Mouse (Mus musculus) midbrain, embryonic 15.5 days (tissue): Measurements from ENCODE around the gene Ift27. TPM values are rescaled to one million over a fixed set of nuclear protein-coding genes. Genes with fewer than 3 reads are reported as not detected.

ENCODE experiments used
- ATAC-seq: fragments of 200-750 bp; cut with Nextera tagmentation; replicated peaks from 2 replicates; pipeline ENCODE4 v1.8.0; 2017; ENCODE audit warnings: moderate TSS enrichment
- H3K27ac ChIP-seq: fragments of 300-500 bp; sonication (generic); 2 replicates; pipeline ENCODE4 v1.5.1; 2015; ENCODE audit warnings: mild to moderate bottlenecking, inconsistent platforms
- H3K27me3 ChIP-seq: fragments of 300-500 bp; sonication (generic); replicated peaks from 2 replicates; pipeline ENCODE4 v1.6.1; 2015; ENCODE audit warnings: inconsistent platforms
- H3K36me3 ChIP-seq: fragments of 300-500 bp; sonication (generic); replicated peaks from 2 replicates; pipeline ENCODE4 v1.6.1; 2015; ENCODE audit warnings: inconsistent platforms
- H3K4me1 ChIP-seq: fragments of 300-500 bp; sonication (generic); 2 replicates; pipeline ENCODE4 v1.6.1; 2015; ENCODE audit warnings: inconsistent platforms
- H3K4me2 ChIP-seq: fragments of 300-500 bp; sonication (generic); 2 replicates; pipeline ENCODE4 v1.6.1; 2015; ENCODE audit warnings: inconsistent platforms, mild to moderate bottlenecking, moderate library complexity
- H3K4me3 ChIP-seq: fragments of 300-500 bp; sonication (generic); 2 replicates; pipeline ENCODE4 v1.5.1; 2015; ENCODE audit warnings: mild to moderate bottlenecking, inconsistent platforms
- H3K9ac ChIP-seq: fragments of 300-500 bp; sonication (generic); 2 replicates; pipeline ENCODE4 v1.6.1; 2015; ENCODE audit warnings: mild to moderate bottlenecking, inconsistent platforms
- H3K9me3 ChIP-seq: fragments of 300-500 bp; sonication (generic); 2 replicates; pipeline ENCODE4 v1.6.1; 2016; ENCODE audit warnings: inconsistent platforms
- WGBS: fragments of 180-500 bp; shearing (Covaris S2); methylation state at CpG from one replicate; pipeline ENCODE4 v1.1.7; 2015; ENCODE audit warnings: mixed read lengths; 5-methylcytosine and 5-hydroxymethylcytosine counted together
- polyA plus RNA-seq: library from polyadenylated mRNA; unstranded; fragments of >200 nt; fragmentation: Nextera tagmentation; extraction: Ambion mirVana; gene quantifications from 2 replicates; pipeline ENCODE4 v1.2.1, GENCODE M21; 2015

Ift27 gene
- 100 and 106 TPM in 2 replicates for polyA plus RNA-seq

DNA sequence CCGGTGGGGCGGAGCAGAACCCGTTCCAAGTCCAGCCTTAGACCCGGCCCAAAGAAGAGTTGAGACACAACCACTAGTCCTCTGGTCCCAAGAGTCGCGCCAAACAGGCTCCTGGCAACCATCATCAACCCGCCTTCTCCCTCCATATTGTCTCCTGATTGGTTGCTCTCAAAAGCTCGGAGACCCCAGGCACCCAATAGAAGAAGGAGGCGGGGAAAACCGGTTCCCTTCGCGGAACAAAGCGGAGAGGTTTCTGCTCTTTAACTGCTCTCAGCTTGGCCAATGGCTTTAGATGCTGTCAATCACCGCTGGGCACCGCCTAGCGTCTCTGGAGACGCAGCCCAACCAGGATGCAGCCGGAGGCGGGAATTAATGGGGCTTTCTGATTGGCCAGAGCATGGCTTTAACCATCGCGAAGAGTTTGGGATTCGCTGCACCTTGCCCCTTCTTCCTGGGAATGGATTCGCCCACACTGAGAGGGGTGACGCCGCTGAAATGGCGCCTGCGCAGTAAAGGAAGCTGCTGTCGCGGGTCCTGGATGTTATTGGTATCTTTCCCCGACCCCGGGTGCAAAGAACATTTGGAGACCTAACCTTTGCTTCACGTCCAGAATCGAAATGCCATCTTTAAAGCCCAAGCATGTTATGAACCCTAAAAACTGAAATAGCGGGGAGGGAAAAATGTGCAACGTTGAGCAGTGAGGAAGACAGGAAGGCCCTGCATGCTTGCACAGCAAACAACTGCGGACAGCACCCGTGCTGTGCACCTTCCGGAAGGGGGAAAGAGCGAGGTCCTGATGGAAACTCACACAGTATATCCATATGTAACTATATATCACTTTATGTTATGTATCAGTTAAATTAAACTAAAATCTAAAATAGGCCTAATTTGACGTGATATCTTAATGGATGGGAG, at the start of gene Ift27:
Gene Ift27, minus strand, starts transcription at position 136 of the 915 bp plus-strand sequence.
- Histone ChIP-seq H3K4me2 (peak within 1 kb of the TSS; percentile 95), H3K27ac (peak within 1 kb of the TSS; percentile 90), H3K36me3 (no peaks in the 10 kb centered on the region), H3K4me1 (peaks cover 32% of the 10 kb centered on the region), H3K27me3 (no peaks in the 10 kb centered on the region), H3K4me3 (peak within 1 kb of the TSS; percentile 63), H3K9me3 (no peaks in the 10 kb centered on the region), H3K9ac (peak within 1 kb of the TSS; percentile 66)
- peak; percentile 95 for ATAC-seq
- WGBS = under 1% methylated on average over 40 of the region's 40 CpGs

DNA sequence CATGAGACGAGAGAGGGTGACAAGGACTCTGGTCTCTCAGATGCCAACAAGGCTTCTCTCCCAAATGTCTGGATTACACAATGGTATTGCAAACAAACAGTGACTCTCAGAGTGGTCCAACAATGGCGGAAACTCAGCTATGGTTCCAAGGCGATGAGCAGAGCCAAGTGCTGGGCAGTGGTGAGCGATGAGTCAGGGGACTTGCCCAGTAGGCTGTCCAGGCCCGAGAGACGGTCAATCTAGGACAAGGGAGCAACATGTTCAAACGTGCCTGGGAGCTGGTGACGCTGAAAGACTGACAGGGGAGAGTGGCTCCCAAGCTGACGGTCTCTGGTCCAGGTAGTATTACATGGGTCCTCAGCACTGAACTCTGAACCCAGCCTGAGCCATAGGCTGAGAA, 41.4 kb upstream of the Ift27 start:
- Histone ChIP-seq H3K4me3 (no peak overlapping the region), H3K4me1 (no peaks in the 10 kb centered on the region), H3K9ac (no peak overlapping the region), H3K9me3 (no peaks in the 10 kb centered on the region), H3K27me3 (no peaks in the 10 kb centered on the region), H3K4me2 (no peak overlapping the region), H3K36me3 (no peaks in the 10 kb centered on the region), H3K27ac (no peak overlapping the region)
- ATAC-seq = no peak
- WGBS = 87% methylated on average over 9 of the region's 9 CpGs

DNA sequence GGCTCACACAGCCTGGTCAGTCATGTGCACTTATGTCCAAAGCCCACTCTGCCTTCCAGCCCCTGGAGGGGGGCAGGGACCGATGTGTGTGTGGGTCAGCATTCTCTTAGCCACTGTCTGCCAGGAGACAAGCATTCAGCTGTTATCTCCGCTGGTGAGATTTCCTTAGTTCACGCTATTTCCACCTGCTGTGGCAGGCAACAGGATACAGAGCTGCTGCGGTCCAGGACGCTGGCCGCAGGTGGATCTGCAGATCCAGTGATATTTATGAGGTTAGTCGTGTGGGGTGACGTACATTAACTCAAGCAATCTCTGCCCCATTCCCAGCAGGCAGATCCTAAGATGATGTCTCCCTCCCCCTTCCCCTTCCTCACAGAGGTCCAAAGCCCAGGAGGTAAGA, 37.5 kb upstream of the Ift27 start:
- no peak overlapping the region for H3K4me2 ChIP-seq
- WGBS = 80% methylated on average over 8 of the region's 8 CpGs
- H3K4me3 ChIP-seq = no peak overlapping the region
- H3K9me3 ChIP-seq = no peaks in the 10 kb centered on the region; the same call in 1 of the 2 replicates
- ATAC-seq = no peak
- H3K9ac ChIP-seq = no peak overlapping the region
- no peak overlapping the region for H3K27ac ChIP-seq
- H3K4me1 ChIP-seq = no peaks in the 10 kb centered on the region
- H3K36me3 ChIP-seq = no peaks in the 10 kb centered on the region
- 0 out of 2 replicates have a peak, but pooled peaks cover under 1% of the 10 kb centered on the region for H3K27me3 ChIP-seq

DNA sequence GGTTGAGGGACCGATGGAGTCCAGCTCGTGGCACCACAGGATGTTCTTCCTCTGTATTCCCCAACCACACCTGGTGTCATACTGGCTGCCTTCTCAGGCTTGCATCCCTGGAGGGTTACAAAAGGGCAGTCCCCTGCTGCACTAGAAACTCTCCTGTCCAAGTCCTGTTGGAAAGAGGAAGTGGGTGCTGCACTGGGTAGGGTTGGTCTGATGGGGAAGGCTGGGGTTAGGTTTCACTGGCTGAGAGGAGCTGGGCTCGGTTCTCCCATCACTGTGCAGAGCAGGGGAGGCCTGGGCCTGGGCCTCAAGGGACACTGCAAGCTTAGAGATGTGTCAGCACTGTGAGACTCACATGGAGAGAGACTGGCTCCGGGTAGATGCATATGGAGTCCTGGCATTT, 36.3 kb upstream of the Ift27 start:
- Histone ChIP-seq H3K4me3 (no peak overlapping the region), H3K27me3 (peaks cover 11% of the 10 kb centered on the region; the same call in 1 of the 2 replicates), H3K27ac (no peak overlapping the region), H3K36me3 (no peaks in the 10 kb centered on the region), H3K4me2 (no peak overlapping the region), H3K9me3 (no peaks in the 10 kb centered on the region; the same call in 1 of the 2 replicates), H3K4me1 (no peaks in the 10 kb centered on the region), H3K9ac (no peak overlapping the region)
- 82% methylated on average over 4 of the region's 4 CpGs for WGBS
- ATAC-seq = no peak

DNA sequence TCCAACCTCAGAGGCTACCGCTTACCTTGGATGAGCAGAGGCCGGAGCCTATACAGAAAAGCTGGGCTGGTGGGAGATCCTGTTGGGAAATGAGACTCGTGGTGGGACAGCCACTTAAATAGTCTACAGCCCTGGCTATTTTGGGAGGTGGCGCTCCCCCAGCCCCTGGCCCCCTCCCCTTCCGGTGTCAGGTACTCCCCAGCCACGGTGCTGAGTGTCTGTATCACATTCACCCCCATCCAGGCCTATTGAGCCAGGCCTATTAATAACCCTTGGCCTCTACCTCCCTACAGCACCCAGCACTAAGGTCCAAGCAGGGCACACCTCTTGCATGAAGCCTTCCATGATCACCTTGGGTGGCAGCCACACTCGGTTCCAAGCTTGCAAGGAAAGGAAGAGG, 32.4 kb upstream of the Ift27 start, which contains the start of gene Pvalb:
Gene Pvalb, minus strand, starts transcription at position 89 of the 400 bp plus-strand sequence.
- H3K9ac ChIP-seq = no peak within 1 kb of the TSS
- no peaks in the 10 kb centered on the region for H3K36me3 ChIP-seq
- no peaks in the 10 kb centered on the region; the same call in 1 of the 2 replicates for H3K9me3 ChIP-seq
- peaks cover 10% of the 10 kb centered on the region for H3K4me1 ChIP-seq
- H3K4me3 ChIP-seq = no peak within 1 kb of the TSS
- WGBS = 90% methylated on average over 7 of the region's 7 CpGs
- H3K4me2 ChIP-seq = no peak within 1 kb of the TSS
- peaks cover 36% of the 10 kb centered on the region for H3K27me3 ChIP-seq
- no peak for ATAC-seq
- no peak within 1 kb of the TSS for H3K27ac ChIP-seq

DNA sequence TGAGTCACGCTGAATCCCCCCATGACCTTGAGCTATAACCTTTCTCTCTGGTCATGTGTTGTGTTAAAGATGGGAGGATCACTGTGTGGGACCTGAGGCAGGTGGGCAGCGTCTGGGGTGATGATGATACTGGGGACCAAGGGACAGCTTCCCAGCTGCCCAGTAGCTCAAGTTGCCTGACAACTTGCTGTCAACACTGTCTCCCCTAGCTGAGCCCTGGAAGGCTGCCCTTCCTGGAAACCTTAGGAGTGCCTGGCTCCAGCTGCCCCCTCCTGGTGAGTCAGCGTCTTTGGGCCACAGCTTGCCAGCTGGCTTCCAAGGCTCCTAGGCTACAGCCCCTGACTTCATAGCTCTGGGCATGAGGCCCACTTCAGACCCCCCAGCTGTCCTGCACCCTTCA, 31.3 kb upstream of the Ift27 start:
- no peak overlapping the region for H3K4me3 ChIP-seq
- H3K36me3 ChIP-seq = no peaks in the 10 kb centered on the region
- H3K27me3 ChIP-seq = peaks cover 36% of the 10 kb centered on the region
- H3K4me2 ChIP-seq = no peak overlapping the region
- H3K9ac ChIP-seq = no peak overlapping the region
- WGBS = 39% methylated on average over 3 of the region's 3 CpGs
- no peak for ATAC-seq
- H3K4me1 ChIP-seq = peaks cover 10% of the 10 kb centered on the region
- no peaks in the 10 kb centered on the region; the same call in 1 of the 2 replicates for H3K9me3 ChIP-seq
- H3K27ac ChIP-seq = no peak overlapping the region

DNA sequence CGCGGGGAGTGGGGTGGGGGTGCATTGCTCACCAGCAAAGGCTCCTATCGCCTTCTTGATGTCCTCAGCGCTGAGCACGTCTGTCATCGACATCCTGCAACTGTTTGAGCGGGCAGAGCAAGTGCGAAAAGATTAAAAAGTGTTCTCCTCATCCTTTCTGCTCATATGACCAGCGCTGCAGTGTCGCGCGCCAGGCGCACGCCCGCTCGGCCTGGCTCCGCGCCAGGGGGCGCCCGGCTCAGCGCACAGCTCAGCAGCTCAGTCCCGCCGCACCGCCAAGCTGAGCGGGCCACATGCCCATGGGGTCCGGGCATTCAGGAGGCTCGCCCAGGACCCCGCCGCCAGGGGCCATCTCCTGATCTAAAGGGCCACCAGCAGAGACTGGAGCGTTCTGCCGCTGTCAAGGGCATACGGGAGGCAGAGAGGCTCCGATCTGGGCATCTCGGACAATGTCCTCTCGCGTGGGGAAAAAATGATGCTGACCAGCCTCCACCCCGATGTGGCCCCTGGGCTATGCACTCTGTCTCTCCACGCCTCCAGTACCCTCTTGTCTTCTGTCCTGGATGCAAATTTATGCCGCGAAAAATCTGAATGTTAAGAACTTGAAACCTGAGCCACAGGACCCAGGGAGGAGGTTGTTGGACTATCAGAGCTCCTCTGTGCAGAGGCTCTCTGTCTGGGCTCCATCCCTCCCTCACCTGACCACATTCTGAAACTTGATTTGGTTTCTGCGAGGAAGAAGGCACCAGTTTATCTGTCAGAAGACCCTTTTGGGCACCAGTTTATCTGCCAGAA, 30.3 kb upstream of the Ift27 start:
- Histone ChIP-seq H3K27me3 (peaks cover 36% of the 10 kb centered on the region), H3K9ac (peak overlapping the region; percentile 36), H3K36me3 (no peaks in the 10 kb centered on the region), H3K4me2 (peak overlapping the region; percentile 69), H3K4me3 (peak overlapping the region; percentile 41), H3K9me3 (no peaks in the 10 kb centered on the region; the same call in 1 of the 2 replicates), H3K27ac (no peak overlapping the region), H3K4me1 (peaks cover 10% of the 10 kb centered on the region)
- peak; percentile 73; the same call in 1 of the 2 replicates for ATAC-seq
- under 1% methylated on average over 41 of the region's 41 CpGs for WGBS

DNA sequence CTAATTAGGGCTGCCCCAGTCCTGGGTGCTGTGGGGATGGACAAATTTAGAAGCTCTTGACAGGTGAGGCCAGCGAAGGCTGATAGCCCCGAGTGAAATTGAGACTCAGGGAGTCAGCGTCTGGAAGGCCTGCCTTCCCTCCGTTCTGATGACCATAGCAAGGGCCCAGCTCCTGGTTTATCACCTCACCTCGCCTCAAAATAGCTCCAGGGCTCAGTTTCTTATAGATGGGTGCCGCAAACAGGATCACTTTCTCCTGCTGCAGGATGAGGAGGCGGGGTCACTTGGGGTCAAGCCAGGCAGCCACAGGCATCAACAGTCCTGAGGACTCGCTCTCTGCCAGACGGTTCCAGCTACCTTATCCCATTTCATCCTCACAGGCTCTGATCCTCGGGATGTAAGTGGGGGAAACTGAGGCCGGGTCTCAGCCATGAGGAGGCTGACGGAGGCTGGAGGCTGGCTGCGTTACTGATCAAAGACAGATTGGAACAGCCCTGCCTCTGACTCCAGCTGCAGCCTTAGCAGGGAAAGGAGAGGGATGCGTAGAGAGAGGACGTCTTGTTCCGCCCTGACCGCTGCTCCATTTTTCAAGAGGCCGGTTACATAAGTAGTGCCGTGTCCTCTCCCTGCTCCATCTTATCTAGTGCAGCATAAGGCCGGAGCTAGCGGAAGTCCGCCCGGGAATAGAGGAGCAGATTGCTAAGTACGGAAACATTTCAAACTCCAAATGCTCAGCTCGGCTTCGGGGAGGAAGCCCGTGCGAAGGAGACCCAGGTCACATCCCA, 21.4 kb upstream of the Ift27 start:
- Histone ChIP-seq H3K4me1 (no peaks in the 10 kb centered on the region), H3K4me3 (no peak overlapping the region), H3K9me3 (no peaks in the 10 kb centered on the region), H3K27me3 (no peaks in the 10 kb centered on the region), H3K27ac (no peak overlapping the region), H3K36me3 (no peaks in the 10 kb centered on the region), H3K9ac (no peak overlapping the region), H3K4me2 (no peak overlapping the region)
- no peak for ATAC-seq
- 81% methylated on average over 28 of the region's 28 CpGs for WGBS

DNA sequence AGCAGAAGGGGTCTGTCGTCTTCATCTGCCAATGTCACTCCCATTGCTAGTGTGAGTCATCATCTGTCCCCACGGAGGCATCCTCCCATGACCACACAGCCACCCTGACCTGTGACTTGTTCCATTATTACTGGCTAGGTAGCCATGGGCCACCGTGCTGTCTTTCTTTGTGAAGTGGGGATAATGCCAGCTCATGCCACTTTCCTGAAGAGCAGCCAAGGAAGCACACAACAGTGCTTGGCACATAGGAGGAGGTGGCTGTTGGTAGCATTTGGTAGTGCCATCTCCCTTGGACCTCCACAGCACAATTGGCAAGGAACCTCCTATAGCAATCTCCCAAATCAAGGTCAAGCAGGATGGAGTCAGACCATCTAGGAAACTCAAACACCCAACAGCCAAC, 20.4 kb upstream of the Ift27 start:
- no peak overlapping the region for H3K27ac ChIP-seq
- no peak overlapping the region for H3K4me2 ChIP-seq
- H3K9ac ChIP-seq = no peak overlapping the region
- H3K4me3 ChIP-seq = no peak overlapping the region
- no peaks in the 10 kb centered on the region for H3K27me3 ChIP-seq
- no peaks in the 10 kb centered on the region for H3K4me1 ChIP-seq
- no peaks in the 10 kb centered on the region for H3K9me3 ChIP-seq
- ATAC-seq = no peak
- no peaks in the 10 kb centered on the region for H3K36me3 ChIP-seq
- WGBS = 76% methylated on average over 3 of the region's 3 CpGs

DNA sequence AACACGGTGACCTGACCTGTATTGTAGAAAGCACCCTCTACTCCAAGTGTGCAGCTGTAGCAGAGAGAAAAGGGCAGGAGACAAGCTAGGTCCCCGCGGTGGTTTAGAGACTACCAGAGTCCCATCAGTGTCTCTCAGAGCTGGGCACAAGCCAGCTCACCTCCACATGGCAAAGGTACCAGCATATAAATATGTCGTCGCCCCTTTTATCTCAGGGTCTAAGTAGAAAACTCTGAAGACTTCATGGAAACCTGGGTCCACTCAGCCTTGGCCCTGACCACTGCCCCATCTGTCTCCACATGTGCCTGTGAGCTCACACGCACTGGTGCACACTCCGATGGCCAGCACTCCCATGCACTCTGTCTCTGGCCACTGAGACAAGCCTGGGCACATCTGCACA, 15.7 kb upstream of the Ift27 start:
- no peak overlapping the region for H3K9ac ChIP-seq
- H3K27me3 ChIP-seq = no peaks in the 10 kb centered on the region
- no peak overlapping the region for H3K27ac ChIP-seq
- no peak overlapping the region for H3K4me3 ChIP-seq
- WGBS = 92% methylated on average over 7 of the region's 7 CpGs
- no peaks in the 10 kb centered on the region; the same call in 1 of the 2 replicates for H3K4me1 ChIP-seq
- no peak for ATAC-seq
- no peaks in the 10 kb centered on the region for H3K9me3 ChIP-seq
- no peak overlapping the region for H3K4me2 ChIP-seq
- H3K36me3 ChIP-seq = no peaks in the 10 kb centered on the region

DNA sequence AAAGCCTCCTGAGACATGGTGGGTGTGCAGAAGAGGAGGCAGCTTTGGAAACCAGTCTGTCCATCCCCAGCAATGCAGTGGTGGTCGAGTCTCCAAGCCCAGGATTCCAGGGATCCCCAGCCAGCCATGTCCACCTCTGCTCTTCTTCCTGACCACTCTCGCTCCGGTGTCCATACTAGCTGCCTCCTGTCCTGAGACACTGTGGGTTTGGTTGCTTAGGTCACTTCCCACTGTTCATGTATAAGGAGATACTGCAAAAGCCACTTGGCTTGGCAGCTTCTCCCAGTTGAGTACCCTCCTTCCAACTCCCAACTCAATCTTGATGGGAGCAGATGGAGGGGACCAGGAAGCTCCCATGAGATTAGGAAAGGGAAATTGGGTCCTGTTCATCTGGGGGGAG, 14.6 kb upstream of the Ift27 start:
- ATAC-seq = no peak
- Histone ChIP-seq H3K9ac (no peak overlapping the region), H3K4me3 (no peak overlapping the region), H3K36me3 (no peaks in the 10 kb centered on the region), H3K4me2 (no peak overlapping the region), H3K27ac (no peak overlapping the region), H3K4me1 (peaks cover 3% of the 10 kb centered on the region), H3K27me3 (no peaks in the 10 kb centered on the region), H3K9me3 (no peaks in the 10 kb centered on the region)
- 90% methylated on average over 3 of the region's 3 CpGs for WGBS
